Mouse (Mus musculus) kidney, postnatal 0 days (tissue): ENCODE measurements around the gene Retreg2. TPM values are rescaled to one million over a fixed set of nuclear protein-coding genes. Genes with fewer than 3 reads are reported as not detected.

ENCODE experiments used
- ATAC-seq: fragments of 200-750 bp; cut with Nextera tagmentation; replicated peaks from 2 replicates; pipeline ENCODE4 v1.8.0; 2017; ENCODE audit warnings: low read depth, moderate number of reproducible peaks, moderate TSS enrichment, moderate library complexity; ENCODE audit not compliant: low FRiP score
- DNase-seq: peaks from one replicate; pipeline ENCODE4 v3.0.0-alpha.2; 2016; ENCODE audit warnings: low spot score
- H3K27ac ChIP-seq: fragments of 300-500 bp; sonication (generic); 2 replicates; pipeline ENCODE4 v1.5.1; 2014; ENCODE audit warnings: mild to moderate bottlenecking
- H3K27me3 ChIP-seq: fragments of 300-500 bp; sonication (generic); 2 replicates; pipeline ENCODE4 v1.6.1; 2014; ENCODE audit warnings: low read length, mixed read lengths; ENCODE audit not compliant: insufficient read depth
- H3K36me3 ChIP-seq: fragments of 300-500 bp; sonication (generic); 2 replicates; pipeline ENCODE4 v1.6.1; 2014; ENCODE audit warnings: low read length, mixed read lengths; ENCODE audit not compliant: insufficient read depth
- H3K4me1 ChIP-seq: fragments of 300-500 bp; sonication (generic); replicated peaks from 2 replicates; pipeline ENCODE4 v1.6.1; 2014; ENCODE audit warnings: antibody characterized with exemption, low read length, mixed read lengths; ENCODE audit not compliant: insufficient read depth
- H3K4me2 ChIP-seq: fragments of 300-500 bp; sonication (generic); 2 replicates; pipeline ENCODE4 v1.6.1; 2014; ENCODE audit warnings: mild to moderate bottlenecking, low read length, moderate library complexity, mixed read lengths
- H3K4me3 ChIP-seq: fragments of 300-500 bp; sonication (generic); replicated peaks from 2 replicates; pipeline ENCODE4 v1.5.1; 2014; ENCODE audit warnings: low read depth, low read length
- H3K9ac ChIP-seq: fragments of 300-500 bp; sonication (generic); 2 replicates; pipeline ENCODE4 v1.6.1; 2014; ENCODE audit warnings: low read depth, low read length
- H3K9me3 ChIP-seq: fragments of 300-500 bp; sonication (generic); replicated peaks from 2 replicates; pipeline ENCODE4 v1.6.1; 2016; ENCODE audit warnings: low read length, inconsistent platforms, mixed read lengths
- CTCF ChIP-seq: IDR thresholded peaks from 2 replicates; pipeline ENCODE4 v1.5.1; 2016; ENCODE audit warnings: antibody characterized with exemption, low read depth, mild to moderate bottlenecking, moderate library complexity
- WGBS: fragments of 180-500 bp; shearing (Covaris S2); extraction: QIAGEN DNeasy Blood & Tissue Kit; methylation state at CpG from one replicate; pipeline ENCODE4 v1.1.7; 2014; 5-methylcytosine and 5-hydroxymethylcytosine counted together
- polyA plus RNA-seq: library from polyadenylated mRNA; unstranded; fragments of >200 nt; fragmentation: Nextera tagmentation; extraction: Ambion mirVana; gene quantifications from 2 replicates; pipeline ENCODE4 v1.2.1, GENCODE M21; 2015

Retreg2 gene
- polyA plus RNA-seq, 1 experiment from 2014 or later, result 52.0 TPM

DNA sequence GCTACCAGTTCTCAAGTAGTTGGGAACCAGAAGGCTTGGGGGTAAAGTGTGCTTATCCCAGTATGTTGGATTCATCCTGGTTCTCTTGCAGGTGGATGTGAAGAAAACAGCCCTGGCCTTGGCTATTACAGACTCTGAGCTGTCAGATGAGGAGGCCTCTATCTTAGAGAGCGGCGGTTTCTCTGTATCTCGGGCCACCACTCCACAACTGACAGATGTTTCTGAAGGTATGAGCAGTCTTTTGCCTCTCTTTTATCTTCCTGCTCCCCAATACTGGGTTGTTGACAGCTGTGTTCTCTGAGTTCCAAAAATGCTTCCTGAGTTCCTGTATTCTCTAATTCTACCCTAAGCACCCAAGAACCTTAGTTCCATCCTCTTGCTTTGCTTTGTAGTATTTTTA lies 3.0 kb downstream of the Retreg2 start:
- Histone ChIP-seq H3K27me3 (no peaks in the 10 kb centered on the region), H3K9me3 (no peaks in the 10 kb centered on the region), H3K4me3 (no peak overlapping the region), H3K4me1 (peaks cover 11% of the 10 kb centered on the region; the same call in 1 of the 2 replicates), H3K27ac (no peak overlapping the region), H3K9ac (no peak overlapping the region), H3K36me3 (peaks cover 36% of the 10 kb centered on the region), H3K4me2 (no peak overlapping the region)
- WGBS, result 96% methylated on average over 3 of the region's 3 CpGs
- no peak for ATAC-seq
- no peak for TF ChIP-seq CTCF
- DNase-seq, result no peak

- H3K4me2 ChIP-seq, result no peak overlapping the region
- H3K4me1 ChIP-seq, result peaks cover 7% of the 10 kb centered on the region; the same call in 1 of the 2 replicates
- H3K9me3 ChIP-seq, result no peaks in the 10 kb centered on the region
- 82% methylated on average over 7 of the region's 7 CpGs for WGBS
- H3K9ac ChIP-seq, result no peak overlapping the region
- no peak overlapping the region for H3K4me3 ChIP-seq
- no peak for DNase-seq
- ATAC-seq, result no peak
- H3K27ac ChIP-seq, result no peak overlapping the region
- no peak for TF ChIP-seq CTCF
- H3K27me3 ChIP-seq, result no peaks in the 10 kb centered on the region
- peaks cover 36% of the 10 kb centered on the region for H3K36me3 ChIP-seq
Observed at GRCm38 (mm10) chr1:75147411-75148135, 5.0 kb downstream of the Retreg2 start.

DNA sequence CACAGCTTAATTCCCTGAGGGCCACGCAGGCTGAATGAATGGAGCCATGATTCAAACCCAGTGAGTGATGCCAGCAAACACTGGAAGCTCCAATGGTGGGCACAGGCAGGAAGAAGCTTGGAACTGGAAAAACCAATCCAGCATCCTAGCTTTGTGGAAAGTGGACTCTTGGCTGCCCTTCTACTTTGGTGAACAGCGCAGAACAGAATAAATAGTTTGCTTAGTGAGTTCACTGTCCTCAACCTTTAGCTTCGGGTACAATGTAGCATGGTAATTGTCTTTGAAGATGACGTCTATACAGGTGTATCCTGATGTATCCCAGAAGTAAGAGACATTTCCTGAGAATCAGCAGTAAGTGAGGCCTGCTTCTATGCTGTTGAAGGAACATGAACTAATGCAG lies 6.1 kb downstream of the Retreg2 start:
- no peak for DNase-seq
- no peak overlapping the region for H3K4me3 ChIP-seq
- H3K4me1 ChIP-seq, result peaks cover 1% of the 10 kb centered on the region; the same call in 1 of the 2 replicates
- no peak overlapping the region for H3K4me2 ChIP-seq
- H3K9me3 ChIP-seq, result no peaks in the 10 kb centered on the region
- H3K9ac ChIP-seq, result no peak overlapping the region
- TF ChIP-seq CTCF, result no peak
- H3K27me3 ChIP-seq, result no peaks in the 10 kb centered on the region
- WGBS, result 93% methylated on average over 4 of the region's 4 CpGs
- peaks cover 36% of the 10 kb centered on the region for H3K36me3 ChIP-seq
- H3K27ac ChIP-seq, result no peak overlapping the region
- ATAC-seq, result no peak

GRCm38 (mm10) chr1:75155837-75156236 lies 13.3 kb downstream of the Retreg2 start:
- Histone ChIP-seq H3K4me2 (no peak overlapping the region), H3K4me3 (no peak overlapping the region), H3K27me3 (no peaks in the 10 kb centered on the region), H3K36me3 (no peaks in the 10 kb centered on the region), H3K9me3 (no peaks in the 10 kb centered on the region), H3K4me1 (no peaks in the 10 kb centered on the region), H3K27ac (no peak overlapping the region), H3K9ac (no peak overlapping the region)
- DNase-seq (no peak), ATAC-seq (no peak)
- 56% methylated on average over 3 of the region's 3 CpGs for WGBS
- TF ChIP-seq CTCF, result no peak

DNA sequence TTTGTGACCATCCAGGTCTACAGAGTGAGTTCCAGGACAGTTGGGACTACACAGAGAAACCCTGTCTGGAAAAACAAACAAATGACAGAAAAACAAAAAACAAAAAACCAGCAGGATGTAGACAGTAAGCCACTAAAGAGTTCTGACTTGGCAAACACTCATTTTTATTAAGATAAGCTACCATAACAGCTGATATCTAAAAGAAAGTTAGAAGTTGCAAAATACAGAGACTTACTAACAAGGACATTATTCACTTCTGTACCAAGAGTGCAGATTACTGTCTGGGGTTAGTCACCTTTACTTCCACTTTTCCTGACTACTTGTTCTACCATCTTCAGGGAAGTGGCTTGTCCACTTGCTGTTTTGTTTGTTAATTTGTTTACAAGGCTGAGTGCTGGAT lies 16.4 kb downstream of the Retreg2 start:
- Histone ChIP-seq H3K9me3 (no peaks in the 10 kb centered on the region), H3K36me3 (no peaks in the 10 kb centered on the region), H3K27me3 (no peaks in the 10 kb centered on the region), H3K9ac (no peak overlapping the region), H3K4me1 (no peaks in the 10 kb centered on the region), H3K4me3 (no peak overlapping the region), H3K4me2 (no peak overlapping the region), H3K27ac (no peak overlapping the region)
- DNase-seq, result no peak
- no peak for TF ChIP-seq CTCF
- ATAC-seq, result no peak

DNA sequence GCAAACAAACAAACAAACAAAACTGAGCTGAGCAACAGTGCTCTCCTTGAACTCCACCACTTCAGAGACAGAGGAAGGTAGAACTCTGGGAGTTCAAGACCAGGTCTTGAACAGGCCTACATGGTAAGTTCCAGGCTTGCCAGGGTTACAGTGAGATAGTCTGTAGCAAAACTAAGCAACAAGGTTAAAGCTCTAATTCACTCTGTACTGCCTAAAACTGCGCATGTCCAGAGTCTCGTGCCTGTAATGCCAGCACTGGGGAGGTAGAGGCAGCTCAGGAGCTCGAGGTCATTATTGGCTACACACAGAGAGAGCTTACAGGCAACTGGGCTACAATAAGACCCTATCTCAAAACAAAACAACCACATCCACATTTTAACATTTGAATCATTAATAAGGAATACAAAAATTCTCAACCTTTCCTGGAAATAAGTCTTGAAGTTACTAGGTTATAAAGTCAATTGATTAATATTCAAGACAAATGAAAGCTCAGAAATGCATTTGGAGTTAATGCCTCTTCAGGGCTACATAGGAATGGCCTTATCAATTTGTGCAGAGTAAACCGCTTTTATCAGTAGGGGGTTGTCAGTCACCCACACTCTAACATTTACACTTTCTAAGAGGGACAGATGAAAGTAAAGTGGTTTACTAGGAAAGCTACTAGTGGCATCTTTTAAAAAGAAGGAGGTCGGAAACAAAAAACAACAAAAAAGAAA lies 17.1 kb downstream of the Retreg2 start:
- no peaks in the 10 kb centered on the region for H3K36me3 ChIP-seq

More for the DNA sequence above, 17.1 kb downstream of the Retreg2 start:
- DNase-seq, result no peak
- Histone ChIP-seq H3K4me3 (no peak overlapping the region), H3K9ac (no peak overlapping the region), H3K27ac (no peak overlapping the region), H3K4me2 (no peak overlapping the region), H3K9me3 (no peaks in the 10 kb centered on the region), H3K4me1 (no peaks in the 10 kb centered on the region), H3K27me3 (no peaks in the 10 kb centered on the region)
- ATAC-seq, result no peak
- TF ChIP-seq CTCF, result no peak
- 73% methylated on average over 5 of the region's 5 CpGs for WGBS
